Mouse (Mus musculus): Measurements from ENCODE around the gene Ccdc144b.

Ccdc144b gene

DNA sequence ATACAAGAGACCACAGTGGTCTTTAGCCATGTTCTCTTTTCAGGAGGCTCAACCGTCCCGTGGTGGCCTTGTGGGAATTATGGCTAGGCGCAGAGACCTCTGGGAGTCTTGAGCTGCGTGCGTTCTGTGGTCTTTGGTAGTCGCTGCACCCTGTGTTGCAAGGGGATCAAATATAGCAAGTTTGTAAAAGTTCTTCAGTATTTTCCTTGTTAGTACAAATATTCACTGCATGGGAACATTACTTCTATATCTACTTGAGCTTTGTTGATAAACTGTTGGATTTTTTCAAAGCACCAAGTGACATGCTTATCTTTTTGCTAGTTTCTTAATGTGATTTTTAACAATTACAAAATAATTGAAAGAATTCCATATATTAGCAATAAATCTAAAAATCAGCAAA is at the start of gene Ccdc144b:
Ccdc144b (minus strand) TSS at position 101 of the 400 bp plus-strand sequence.
- DNase-seq, result no peak

DNA sequence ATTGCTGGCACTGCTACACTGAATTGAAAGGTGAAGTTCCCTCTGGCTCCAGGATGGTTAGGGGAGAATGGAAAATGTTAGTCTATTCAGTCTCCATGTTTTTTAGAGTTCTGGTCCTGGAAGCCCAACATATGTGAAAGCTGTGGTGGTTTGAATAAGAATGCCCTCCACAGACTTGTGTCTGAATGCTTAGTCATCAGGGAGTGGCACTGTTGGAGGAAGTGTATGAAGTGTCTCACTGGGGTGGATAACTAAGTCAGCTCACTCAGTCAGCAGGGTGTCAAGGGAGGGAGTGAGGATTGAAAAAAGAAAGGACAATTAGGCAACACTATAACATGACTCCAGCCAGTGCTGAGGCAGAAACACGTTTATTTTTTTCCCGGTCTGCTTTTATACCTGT is 42.0 kb upstream of the Ccdc144b start:
- DNase-seq, result no peak

DNA sequence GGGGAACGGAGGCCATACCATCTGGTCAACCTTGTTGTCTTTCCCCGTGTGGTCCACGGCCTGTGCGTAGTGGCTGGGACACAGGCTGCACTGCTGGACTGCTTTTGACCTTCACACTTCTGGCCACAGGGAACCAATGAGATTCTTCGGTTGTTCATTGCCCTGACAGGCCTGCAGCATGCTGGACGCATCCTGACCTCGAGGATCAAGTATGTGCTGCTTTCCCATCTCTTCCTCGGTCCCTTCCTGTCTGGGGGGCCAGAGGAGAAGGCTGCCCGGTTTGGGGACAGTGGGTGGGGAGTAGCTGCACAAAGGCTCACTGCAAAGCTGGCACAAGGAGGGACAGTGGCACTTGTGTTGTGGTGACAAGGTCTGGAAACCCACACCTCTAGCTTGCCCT is 34.2 kb upstream of the Ccdc144b start:
- no peak for DNase-seq

DNA sequence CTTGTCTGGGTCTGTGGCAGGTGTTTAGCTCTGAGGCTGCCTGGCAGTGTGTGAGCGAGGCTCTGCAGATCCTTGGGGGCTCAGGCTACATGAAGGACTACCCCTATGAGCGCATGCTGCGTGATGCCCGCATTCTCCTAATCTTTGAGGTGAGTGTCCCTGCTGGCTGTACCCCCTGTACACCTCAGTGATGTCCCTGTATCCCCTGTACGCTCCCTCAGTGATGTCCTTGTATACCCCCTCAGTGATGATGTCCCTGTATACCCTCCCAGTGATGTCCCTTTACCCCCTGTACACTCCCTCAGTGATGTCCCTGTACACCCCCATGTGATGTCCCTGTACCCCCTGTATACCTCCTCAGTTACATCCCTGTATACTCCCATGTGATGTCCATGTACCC is 32.0 kb upstream of the Ccdc144b start:
- DNase-seq, result no peak

DNA sequence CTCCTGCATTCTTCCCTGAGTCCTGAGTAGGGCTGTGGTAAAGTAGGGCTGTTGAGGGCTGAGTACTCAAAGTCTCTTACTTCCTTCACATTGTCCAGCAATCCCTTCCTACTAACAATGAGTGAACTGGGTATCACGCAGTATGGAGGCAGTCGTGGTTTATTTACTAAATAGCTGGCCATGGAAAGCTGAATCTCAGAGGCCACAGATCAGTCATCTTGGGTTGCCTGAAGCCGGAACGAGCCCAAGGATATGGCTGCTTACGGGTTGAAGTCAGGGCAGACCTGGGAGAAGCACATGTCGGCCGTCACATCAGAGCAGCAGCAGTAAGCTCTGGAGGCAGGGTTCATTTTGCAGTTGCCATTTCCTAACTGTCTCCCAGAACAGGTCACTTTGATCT is 30.0 kb upstream of the Ccdc144b start:
- DNase-seq, result no peak

DNA sequence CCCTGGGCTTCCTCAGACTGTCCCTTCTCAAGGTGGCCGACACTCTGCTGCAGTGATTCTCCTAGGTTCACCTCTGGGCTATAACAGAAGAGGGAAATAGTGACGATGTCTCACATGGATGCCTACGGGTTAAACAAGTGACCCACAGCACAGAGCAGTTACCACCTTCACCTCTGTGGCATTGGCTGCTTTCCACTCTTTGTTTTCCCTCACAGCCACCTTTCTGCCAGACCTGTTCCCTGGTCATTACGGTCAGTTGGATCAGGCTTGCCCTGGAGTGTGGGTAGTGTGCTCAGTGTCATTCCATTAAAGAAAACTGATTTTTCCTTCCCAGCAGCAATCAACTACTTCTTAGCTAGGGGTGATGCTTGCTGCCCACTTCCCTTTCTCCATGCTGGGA is 29.5 kb upstream of the Ccdc144b start:
- no peak for DNase-seq

DNA sequence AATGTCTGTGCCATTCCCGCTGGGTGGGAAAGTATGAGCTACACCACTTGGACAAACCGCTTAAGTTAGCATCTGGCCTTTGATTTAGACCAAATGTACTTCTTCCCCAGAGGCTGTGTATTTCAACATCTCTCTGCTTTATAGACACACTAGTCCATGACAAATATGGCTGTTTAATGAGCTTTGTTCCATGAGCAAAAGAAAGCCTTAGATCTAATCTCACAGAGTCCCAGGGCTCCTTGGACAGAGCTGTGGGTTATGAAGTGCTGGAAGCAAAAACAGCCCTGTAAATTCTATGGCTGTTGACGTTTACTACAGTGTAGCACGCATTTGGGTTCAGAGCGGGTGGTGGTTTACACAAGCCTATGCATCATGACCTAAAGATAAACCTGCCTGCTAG is 27.4 kb upstream of the Ccdc144b start:
- no peak for DNase-seq

DNA sequence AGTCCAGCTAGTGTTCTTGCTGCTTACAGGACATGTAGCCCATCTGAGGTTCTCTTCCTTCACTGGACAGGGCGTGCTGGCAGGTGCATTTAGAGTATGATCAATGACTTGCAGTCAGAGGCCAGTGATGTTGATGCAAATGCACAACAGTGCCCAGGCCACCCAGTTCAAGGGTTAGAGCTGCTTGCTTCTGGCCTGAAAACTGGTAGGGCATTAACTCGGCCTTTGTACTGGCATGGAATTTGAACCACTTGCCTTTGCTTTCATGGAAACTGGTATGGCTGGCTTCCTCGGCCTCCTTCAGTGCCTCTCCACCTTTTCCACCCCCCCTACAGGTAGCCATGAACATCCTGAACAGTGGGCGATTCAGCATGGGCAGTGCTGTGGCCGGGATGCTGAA is 26.5 kb upstream of the Ccdc144b start:
- DNase-seq, result peak; percentile 15

DNA sequence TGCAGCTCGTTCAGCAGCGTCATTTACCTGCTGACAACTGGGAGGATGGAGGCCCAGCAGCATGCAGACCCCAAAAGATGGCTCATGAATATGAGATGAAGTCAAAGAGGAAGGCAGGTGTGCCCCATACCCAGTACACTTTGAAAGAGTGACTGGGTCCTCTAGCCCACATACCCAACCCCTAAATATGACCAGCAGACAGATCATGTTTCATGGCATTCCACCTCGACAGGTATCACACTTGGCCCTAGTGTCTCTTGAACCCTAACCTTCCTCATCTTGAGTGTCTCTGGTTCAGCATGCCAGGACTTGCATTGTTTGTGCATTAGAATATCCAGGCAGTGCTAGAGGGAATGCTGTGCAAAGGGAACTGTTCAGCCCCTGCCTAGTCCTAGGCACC is 24.0 kb upstream of the Ccdc144b start:
- no peak for DNase-seq

DNA sequence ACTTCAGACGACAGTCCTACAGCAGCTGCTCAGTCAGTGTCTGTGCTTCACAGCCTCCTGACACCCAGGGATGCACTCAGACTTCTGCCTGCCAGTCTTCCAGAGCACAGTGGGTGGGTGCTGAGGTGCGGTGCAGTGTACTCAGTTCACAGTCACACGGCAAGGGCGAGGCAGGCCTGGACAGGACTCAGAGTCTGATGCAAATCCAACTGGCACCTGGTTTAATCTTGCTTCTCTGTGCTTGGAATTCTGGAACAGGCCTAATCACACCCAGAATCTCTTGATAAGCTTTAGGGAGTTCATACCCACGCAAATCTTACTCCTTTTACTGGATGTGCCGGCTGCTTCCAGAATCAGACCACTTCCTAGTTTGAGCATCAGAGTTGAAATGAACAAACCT is 22.1 kb upstream of the Ccdc144b start:
- DNase-seq, result no peak

DNA sequence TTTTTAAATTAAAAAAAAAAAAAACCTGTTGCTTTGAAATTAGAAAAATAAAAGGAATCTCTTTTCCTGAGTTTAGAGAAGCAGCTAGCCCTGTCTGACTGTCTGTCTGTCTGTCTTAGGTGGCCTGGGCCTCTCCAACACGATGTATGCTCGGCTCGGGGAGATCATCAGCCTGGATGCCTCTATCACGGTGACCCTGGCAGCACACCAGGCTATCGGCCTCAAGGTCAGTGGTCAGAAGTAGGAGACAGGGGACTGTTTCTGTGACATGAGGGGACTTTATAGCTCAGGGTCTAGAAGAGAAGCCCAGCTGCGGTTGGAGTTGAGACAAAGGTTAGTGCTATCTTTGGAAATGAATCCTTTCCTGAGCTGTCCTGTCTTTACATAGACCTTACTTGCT is 20.9 kb upstream of the Ccdc144b start:
- DNase-seq, result no peak

DNA sequence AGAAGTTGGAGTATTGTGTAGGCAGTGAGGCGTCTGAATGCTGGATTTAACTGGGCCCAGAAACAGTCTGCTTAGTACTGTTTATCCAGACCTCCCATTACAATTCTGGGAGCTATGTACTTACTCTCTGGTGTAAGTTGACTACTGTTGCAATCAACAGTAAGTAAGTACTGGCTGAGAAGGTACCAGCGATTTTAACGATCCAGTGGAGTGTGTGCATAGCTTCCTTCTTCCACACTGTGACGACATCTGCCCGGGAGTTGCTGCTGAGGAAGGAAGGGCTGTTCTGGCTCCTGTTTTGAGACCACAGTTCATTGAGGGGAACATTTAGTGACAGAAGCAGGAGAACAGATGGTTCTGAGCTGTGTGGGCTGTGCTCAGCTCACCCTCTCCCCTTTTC is 17.7 kb upstream of the Ccdc144b start:
- no peak for DNase-seq

DNA sequence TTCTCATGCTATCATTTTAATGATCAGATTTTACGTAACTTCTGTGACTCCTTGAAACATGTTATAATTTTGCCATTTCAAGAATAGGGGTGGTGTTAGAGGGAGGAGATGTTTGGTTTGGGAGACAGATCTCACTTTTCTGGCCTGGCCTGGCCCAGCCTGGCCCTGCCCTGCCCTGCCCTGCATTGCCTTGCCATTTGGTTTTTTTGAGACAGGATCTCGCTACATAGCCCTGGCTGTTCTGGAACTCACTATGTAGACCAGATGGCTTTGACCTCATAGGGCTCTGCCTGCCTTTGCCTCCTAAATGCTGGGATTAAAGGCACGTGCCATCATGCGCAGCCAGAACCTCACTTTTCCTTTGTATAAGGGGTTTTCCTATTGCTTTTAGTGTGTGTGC is 17.1 kb upstream of the Ccdc144b start:
- DNase-seq, result no peak

DNA sequence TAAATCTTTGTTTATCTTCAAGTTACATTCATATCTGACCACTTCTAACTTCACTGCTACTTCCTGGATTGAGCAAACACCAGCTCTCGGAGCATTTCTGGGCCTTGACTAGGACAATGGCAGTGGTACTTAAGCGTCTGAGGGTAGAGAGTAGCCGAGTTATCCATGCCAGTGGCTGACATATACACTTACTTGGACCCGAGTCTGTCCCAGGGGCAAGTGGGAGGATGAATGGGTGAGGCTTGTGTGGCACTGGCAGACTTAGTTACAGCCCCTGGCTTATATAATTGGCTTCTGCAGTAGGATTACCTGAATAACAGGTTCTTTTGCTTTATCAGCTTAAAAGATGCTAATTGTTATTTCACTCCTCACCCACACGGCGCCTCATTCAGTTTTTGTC is 14.4 kb upstream of the Ccdc144b start:
- no peak for DNase-seq

DNA sequence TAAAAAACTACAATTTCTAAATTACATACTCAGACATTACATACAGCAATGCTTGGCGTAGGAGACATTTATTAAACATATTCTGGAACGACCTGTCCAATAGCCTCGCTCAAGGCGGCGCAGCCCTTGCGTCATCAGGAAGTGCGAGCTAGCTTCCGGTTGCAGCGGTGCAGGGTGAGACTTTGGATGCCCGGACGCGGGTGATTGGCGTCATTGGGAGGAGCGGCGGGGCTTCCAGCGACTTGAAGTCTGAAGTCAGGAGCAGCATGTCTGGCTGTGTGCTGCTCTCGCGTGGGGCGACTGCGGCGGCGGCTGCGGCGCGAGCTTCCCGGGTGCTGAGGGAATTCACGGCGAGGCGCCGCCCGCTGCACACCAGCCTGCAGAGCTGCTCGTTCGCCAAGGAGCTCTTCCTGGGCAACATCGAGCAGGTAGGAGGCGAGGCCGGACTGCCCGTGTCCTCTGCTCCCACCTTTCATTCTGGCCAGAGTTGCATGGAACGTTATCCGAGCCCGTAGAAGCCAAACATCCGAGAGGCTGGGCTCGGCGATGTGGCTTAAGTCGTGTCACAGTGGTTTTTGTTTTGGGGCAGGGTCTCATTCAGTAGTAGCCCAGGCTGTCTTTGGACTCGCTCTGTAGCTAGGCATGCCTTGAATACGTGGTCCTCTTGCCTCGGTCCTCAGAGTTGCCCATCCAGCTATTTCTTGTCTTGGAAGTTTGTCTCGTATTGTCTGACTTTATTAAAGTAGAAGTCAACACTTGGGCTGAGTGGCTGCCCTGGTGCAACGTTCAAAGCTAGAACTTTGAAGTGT is 12.7 kb upstream of the Ccdc144b start, which contains the start of gene Acad9:
Acad9 (plus strand) TSS at position 137 of the 809 bp plus-strand sequence.
- peak; percentile 97 for DNase-seq

DNA sequence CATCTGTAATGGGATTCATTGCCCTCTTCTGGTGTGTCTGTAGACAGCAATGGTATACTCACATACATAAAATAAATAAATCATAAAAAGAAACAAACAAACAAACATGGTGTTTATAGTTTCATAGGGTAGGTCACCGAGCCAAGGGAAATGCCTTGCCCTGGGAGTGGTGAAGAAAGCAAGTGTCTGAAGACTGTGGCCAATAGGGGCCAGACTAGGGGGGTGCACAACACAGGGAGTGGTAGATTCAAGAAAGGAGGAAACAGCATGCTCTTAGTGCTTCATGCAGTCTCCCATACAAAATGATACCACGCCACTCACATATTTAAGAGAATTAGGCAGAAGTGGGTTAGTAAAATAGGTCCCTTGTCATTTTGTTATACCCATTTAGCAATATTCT is 11.8 kb upstream of the Ccdc144b start:
- DNase-seq, result no peak

DNA sequence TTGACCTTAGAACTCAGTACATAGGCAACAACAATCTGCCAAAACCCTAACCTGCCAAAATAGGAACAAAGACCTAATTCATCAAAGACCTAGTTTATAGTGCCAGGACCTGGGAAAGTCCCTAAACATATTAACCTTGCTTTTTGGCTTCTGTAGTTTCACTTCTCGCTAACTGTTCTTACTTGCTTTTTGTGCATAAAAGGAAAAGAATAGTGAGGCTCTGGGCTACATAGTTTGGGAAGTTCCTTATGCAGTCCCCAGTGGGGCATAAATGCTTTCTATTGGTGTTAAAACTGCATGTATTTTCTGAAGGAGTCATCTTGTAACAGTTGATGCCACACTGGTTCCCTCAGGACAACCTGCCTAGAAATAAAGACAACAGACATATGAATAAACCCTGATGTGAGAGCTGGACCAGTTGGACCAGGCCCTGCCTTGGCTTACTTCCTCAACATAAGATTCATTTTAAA is 11.3 kb upstream of the Ccdc144b start:
- no peak for DNase-seq

DNA sequence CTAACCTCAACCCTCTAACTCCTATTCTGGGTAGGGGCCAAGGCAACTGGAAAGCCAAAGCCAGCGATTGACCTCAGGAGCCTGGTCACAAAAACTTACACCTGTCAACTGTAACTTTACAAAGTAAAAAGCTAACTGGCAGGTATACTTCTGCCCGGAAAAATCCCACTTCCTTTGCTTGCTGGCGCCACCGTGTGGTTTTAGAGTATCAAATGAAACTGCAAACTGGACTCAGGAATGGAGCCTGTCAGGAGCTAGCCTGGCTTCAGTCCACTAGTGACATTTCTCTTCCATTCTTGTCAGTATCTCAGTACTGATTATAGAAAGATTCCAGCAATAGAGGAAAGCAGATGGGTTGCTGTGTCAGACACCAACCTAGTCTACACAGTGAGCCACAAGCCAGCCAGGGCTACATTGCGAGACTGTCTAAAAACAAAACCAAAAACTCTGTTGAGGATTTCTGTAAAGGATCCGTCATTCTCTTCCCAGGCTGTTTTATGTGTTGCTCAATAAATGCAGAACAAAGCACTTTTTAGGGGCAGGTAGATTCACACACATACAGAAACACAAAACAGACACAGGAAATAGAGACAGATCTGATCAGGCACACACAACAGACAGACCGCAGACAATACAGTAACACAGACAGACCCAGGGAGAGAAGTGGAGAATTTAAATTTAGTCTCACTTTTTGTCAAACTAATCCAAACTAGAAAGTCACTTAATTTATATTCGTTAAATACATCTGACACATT is 6.9 kb upstream of the Ccdc144b start:
- peak; percentile 85 for DNase-seq

DNA sequence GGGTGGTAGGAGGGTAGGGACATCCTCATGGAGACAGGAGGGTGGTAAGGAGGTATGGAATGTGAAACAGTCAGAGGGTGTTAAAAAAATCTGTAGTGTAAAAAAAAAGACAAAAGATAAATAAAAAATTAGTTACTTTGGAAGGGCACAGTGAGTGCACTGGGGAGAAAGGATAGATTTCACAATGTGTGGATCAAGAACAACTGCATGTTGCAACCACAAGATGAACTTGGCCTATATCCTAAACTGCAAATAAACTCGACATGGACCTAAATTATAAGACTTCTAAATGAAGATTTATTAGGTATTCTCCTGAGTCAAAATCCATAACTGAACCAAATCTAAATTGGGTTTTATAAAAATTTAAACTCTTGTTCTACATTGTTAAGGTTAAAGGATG is 4.2 kb downstream of the Ccdc144b start:
- DNase-seq, result no peak

DNA sequence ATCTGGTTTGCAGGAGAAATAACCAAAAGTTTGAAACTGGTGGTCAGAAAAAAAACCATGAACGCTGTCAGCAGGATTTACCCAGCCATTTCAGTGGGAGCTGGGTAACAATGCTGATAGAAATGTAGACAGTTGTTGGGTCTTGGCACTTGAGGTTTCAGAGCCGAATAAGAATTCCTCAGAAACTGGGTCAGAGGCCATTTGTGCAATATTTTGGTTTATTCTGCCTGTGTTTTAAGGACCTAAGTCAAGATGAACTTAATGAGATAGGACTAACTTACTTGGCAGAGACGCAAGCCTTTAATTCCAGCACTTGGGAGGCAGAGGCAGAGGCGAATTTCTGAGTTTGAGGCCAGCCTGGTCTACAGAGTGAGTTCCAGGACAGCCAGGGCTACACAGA is 8.3 kb downstream of the Ccdc144b start:
- no peak for DNase-seq

DNA sequence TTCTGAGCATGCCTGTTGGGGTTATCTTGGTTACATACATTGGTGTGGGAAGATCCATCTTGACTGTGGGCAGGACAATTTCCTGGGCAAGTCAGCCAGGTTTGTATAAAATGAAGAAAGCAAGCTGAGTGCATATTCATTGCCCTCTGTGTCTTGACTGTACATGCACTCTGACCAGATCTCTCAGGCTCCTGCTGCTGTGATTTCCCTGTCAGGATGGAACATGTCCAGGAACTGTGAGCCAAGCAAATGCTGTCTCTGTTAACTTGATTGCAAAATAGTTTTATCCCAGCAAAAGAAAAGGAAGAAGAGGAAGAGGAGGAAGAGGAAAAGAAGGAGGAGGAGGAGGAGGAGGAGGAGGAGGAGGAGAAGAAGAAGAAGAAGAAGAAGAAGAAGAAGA is 8.8 kb downstream of the Ccdc144b start:
- DNase-seq, result no peak

DNA sequence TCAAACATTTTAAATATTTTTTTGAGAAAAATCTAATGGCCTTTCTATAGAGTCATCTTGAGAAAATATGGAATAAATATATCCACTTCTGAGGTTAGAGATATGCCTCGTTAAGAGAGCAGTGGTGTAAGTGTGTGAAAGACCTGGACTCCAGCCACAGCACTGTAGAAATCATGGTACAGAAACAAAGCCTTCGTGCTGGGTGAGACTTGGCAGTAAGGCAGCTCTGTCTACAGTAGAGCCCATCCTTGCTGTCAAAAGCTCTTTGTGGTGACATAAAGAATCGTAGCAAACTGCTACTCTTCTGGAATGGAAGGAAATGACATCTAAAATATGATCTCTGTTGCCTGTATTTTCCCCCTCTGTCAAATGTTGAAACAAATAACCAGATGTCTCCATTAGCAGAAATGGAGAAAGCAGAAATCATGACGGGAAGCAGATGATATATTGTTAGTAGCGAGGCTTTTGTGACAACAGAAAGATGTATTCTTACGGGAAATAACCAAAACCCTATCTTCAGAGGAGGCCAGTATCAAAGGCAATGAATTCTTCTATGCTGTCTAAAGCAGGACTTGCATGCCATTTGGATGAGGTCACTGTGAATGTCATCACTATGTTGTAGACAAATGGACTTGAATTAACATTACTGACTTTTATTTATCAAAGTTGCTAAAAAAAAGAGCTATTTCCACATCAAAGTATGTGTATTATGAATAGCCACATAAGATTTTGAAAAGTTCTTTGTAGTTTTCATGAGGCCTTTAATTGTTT is 21.4 kb downstream of the Ccdc144b start:
- DNase-seq, result no peak

DNA sequence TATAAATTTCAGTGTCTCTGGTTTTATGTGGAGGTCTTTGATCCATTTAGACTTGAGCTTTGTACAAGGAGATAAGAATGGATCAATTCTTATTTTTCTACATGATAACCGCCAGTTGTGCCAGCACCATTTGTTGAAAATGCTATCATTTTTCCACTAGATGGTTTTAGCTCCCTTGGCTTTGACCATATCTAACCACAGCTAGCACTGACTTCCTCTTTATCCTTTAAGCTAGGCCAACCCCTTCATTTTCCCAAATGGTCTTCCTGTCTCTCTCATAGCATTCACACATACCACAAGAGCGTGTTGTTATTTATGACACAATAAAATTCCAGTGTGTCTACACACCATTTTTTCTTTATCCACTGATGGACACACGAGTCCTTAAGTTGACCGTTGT is 23.4 kb downstream of the Ccdc144b start:
- no peak for DNase-seq

DNA sequence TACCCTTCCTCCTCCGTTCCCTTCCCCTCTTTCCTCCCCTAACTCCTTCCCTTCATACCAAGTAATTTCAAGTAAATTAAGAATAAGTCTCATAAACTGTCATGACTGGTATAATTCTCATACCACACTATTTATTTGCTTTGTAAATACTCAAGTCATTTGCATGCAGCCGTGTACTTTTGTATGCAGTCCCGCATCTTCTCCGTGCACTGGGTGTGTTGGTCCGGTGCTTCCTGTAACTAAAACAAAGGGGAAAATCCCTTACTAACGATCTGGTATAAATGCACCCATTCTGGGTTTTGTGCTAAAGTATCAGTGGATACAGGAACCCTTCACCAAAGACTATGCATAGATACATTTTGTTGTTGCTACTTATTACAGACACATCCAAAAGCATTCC is 27.6 kb downstream of the Ccdc144b start:
- DNase-seq, result no peak

All from kidney, postnatal 10 days (tissue).